11 mouse cellular contexts compared by ENCODE assay signal in genomic region chr17:24203068-24203467, GRCm38 (mm10). TPM values are rescaled to one million over a fixed set of nuclear protein-coding genes. Genes with fewer than 3 reads are reported as not detected.
DNase-seq lines count a peak whose midpoint lies in the region; ATAC-seq lines count a peak whose summit lies in the region.
"Had no signal": no experiment of that assay in that cellular context is flagged by ENCODE, and none has a peak within 500 bp of the region (broad histone marks: within the 10 kb centered on the region; RNA-seq: fewer than 3 reads in every experiment).

No protein-coding gene starts in this region.

- H3K27ac ChIP-seq in forebrain, embryonic 14.5 days (ENCODE audit: low read depth, low read length), result no peak overlapping the region
- H3K27ac ChIP-seq in forebrain, embryonic 11.5 days (ENCODE audit: low read depth, low read length), result no peak overlapping the region
- H3K27ac ChIP-seq in hindbrain, embryonic 16.5 days (ENCODE audit: low read depth, low read length), result no peak overlapping the region
- peak overlapping the region; percentile 2 for H3K27ac ChIP-seq in midbrain, embryonic 11.5 days (ENCODE audit: low read depth, low read length)
- H3K27ac ChIP-seq: kidney, postnatal 0 days had no signal

- no peak overlapping the region for H3K4me3 ChIP-seq in forebrain, embryonic 14.5 days (ENCODE audit: low read depth, low read length)
- no peak overlapping the region for H3K4me3 ChIP-seq in forebrain, embryonic 11.5 days (ENCODE audit: low read depth, low read length)
- peak overlapping the region; percentile 14; the same call in 1 of the 2 replicates for H3K4me3 ChIP-seq in hindbrain, embryonic 16.5 days (ENCODE audit: low read length)
- H3K4me3 ChIP-seq in midbrain, embryonic 11.5 days (ENCODE audit: low read depth, low read length), result no peak overlapping the region

- no peaks in the 10 kb centered on the region for H3K36me3 ChIP-seq in forebrain, embryonic 14.5 days (ENCODE audit: control insufficient read depth, insufficient read depth, low read length)
- H3K36me3 ChIP-seq in forebrain, embryonic 11.5 days (ENCODE audit: control insufficient read depth, insufficient read depth, low read length), result no peaks in the 10 kb centered on the region
- H3K36me3 ChIP-seq in hindbrain, embryonic 16.5 days (ENCODE audit: control insufficient read depth, insufficient read depth, low read length), result no peaks in the 10 kb centered on the region
- no peaks in the 10 kb centered on the region for H3K36me3 ChIP-seq in midbrain, embryonic 11.5 days (ENCODE audit: control insufficient read depth, insufficient read depth, low read length)

- H3K27me3 ChIP-seq in forebrain, embryonic 14.5 days (replicated peaks; ENCODE audit: control insufficient read depth, insufficient read depth, low read length), result peaks cover 15% of the 10 kb centered on the region
- peaks cover 17% of the 10 kb centered on the region for H3K27me3 ChIP-seq in forebrain, embryonic 11.5 days (ENCODE audit: control insufficient read depth, insufficient read depth, low read length)
- no peaks in the 10 kb centered on the region for H3K27me3 ChIP-seq in hindbrain, embryonic 16.5 days (replicated peaks; ENCODE audit: control insufficient read depth, insufficient read depth, low read length)
- peaks cover 19% of the 10 kb centered on the region for H3K27me3 ChIP-seq in midbrain, embryonic 11.5 days (ENCODE audit: control insufficient read depth, insufficient read depth, low read length)

- H3K4me1 ChIP-seq in forebrain, embryonic 14.5 days (ENCODE audit: control insufficient read depth, insufficient read depth, low read length), result peaks cover 26% of the 10 kb centered on the region
- H3K4me1 ChIP-seq in forebrain, embryonic 11.5 days (replicated peaks; ENCODE audit: control insufficient read depth, insufficient read depth, low read length), result peaks cover 19% of the 10 kb centered on the region
- H3K4me1 ChIP-seq in hindbrain, embryonic 16.5 days (ENCODE audit: control insufficient read depth, insufficient read depth, low read depth, low read length), result peaks cover 50% of the 10 kb centered on the region
- peaks cover 38% of the 10 kb centered on the region for H3K4me1 ChIP-seq in midbrain, embryonic 11.5 days (ENCODE audit: control insufficient read depth, insufficient read depth, low read length)

- H3K9me3 ChIP-seq in forebrain, embryonic 14.5 days (replicated peaks; ENCODE audit: control insufficient read depth, low read length), result no peaks in the 10 kb centered on the region
- H3K9me3 ChIP-seq in forebrain, embryonic 11.5 days (ENCODE audit: control insufficient read depth, low read length), result no peaks in the 10 kb centered on the region
- H3K9me3 ChIP-seq in hindbrain, embryonic 16.5 days (ENCODE audit: control insufficient read depth, low read length), result no peaks in the 10 kb centered on the region
- H3K9me3 ChIP-seq in midbrain, embryonic 11.5 days (ENCODE audit: control insufficient read depth, low read length), result no peaks in the 10 kb centered on the region

- 0 out of 2 replicates have a peak overlapping the region, but pooled peaks have one; percentile 1 for H3K9ac ChIP-seq in forebrain, embryonic 14.5 days (ENCODE audit: low read length)
- H3K9ac ChIP-seq in forebrain, embryonic 11.5 days (ENCODE audit: low read length), result no peak overlapping the region
- H3K9ac ChIP-seq in hindbrain, embryonic 16.5 days (ENCODE audit: low read depth, low read length), result peak overlapping the region; percentile 46
- H3K9ac ChIP-seq in midbrain, embryonic 11.5 days (ENCODE audit: low read length), result no peak overlapping the region

- DNase-seq in forebrain, embryonic 14.5 days (ENCODE audit: low spot score), result no peak
- no peak for DNase-seq in forebrain, embryonic 11.5 days (ENCODE audit: low spot score)
- peak; percentile 92 for DNase-seq in MEL-GATA-1-ER (ENCODE audit: extremely low read depth, low read depth)
- DNase-seq in midbrain, embryonic 11.5 days (ENCODE audit: low spot score, missing footprints), result no peak
- no peak for DNase-seq in adrenal gland, postnatal 36 days
- no peak for DNase-seq in natural killer cell, adult 2 months (ENCODE audit: low spot score in 2 of 2)
- DNase-seq in adrenal gland, postnatal 4 days (ENCODE audit: low spot score in 2 of 2), result no peak
- DNase-seq: cerebellum, postnatal 36 days; lung, postnatal 14 days had no signal

- H3K4me2 ChIP-seq in forebrain, embryonic 14.5 days (ENCODE audit: low read length), result no peak overlapping the region
- H3K4me2 ChIP-seq in forebrain, embryonic 11.5 days (ENCODE audit: low read depth, low read length, severe bottlenecking), result no peak overlapping the region
- H3K4me2 ChIP-seq in hindbrain, embryonic 16.5 days (ENCODE audit: low read length), result peak overlapping the region; percentile 82
- no peak overlapping the region for H3K4me2 ChIP-seq in midbrain, embryonic 11.5 days

- 39% methylated on average over 4 of the region's 4 CpGs for WGBS in forebrain, embryonic 14.5 days
- 46% methylated on average over 4 of the region's 4 CpGs for WGBS in forebrain, embryonic 11.5 days
- WGBS in hindbrain, embryonic 16.5 days, result 44% methylated on average over 4 of the region's 4 CpGs
- WGBS in midbrain, embryonic 11.5 days, result 36% methylated on average over 4 of the region's 4 CpGs

- ATAC-seq in forebrain, embryonic 14.5 days, result no peak
- no peak for ATAC-seq in forebrain, embryonic 11.5 days (replicated peaks; ENCODE audit: low FRiP score)
- no peak for ATAC-seq in hindbrain, embryonic 16.5 days
- ATAC-seq in midbrain, embryonic 11.5 days (ENCODE audit: low FRiP score), result no peak

RNA-seq across cellular contexts. Expression of gene Tbc1d24, which starts 2.3 kb away (rescaled TPM):
- 10.5 and 15.0 TPM in 2 replicates for polyA plus RNA-seq in forebrain, embryonic 14.5 days (2014; fragmentation: Nextera tagmentation; extraction: Ambion mirVana)
- polyA plus RNA-seq in forebrain, embryonic 11.5 days (2014; fragmentation: Nextera tagmentation; extraction: Ambion mirVana), result 8.3 and 8.4 TPM in 2 replicates
- 26.6 and 29.5 TPM in 2 replicates for polyA plus RNA-seq in hindbrain, embryonic 16.5 days (2015; fragmentation: Nextera tagmentation; extraction: Ambion mirVana)
- polyA plus RNA-seq in midbrain, embryonic 11.5 days (2014; fragmentation: Nextera tagmentation; extraction: Ambion mirVana), result 6.5 and 7.3 TPM in 2 replicates
- 10 to 100 TPM; 10.9 to 18.8 TPM for total RNA-seq in adrenal gland, postnatal 36 days (2021)
- 10 to 100 TPM; 13.7 to 15.9 TPM for total RNA-seq in adrenal gland, postnatal 4 days (2021)

RNA-seq across cellular contexts. Expression of gene Ntn3, which starts 6.3 kb away (rescaled TPM):
- polyA plus RNA-seq in forebrain, embryonic 14.5 days (2014; fragmentation: Nextera tagmentation; extraction: Ambion mirVana), result 2.6 and 3.0 TPM in 2 replicates
- polyA plus RNA-seq in forebrain, embryonic 11.5 days (2014; fragmentation: Nextera tagmentation; extraction: Ambion mirVana), result 3.8 and 4.9 TPM in 2 replicates
- 4.5 and 4.6 TPM in 2 replicates for polyA plus RNA-seq in hindbrain, embryonic 16.5 days (2015; fragmentation: Nextera tagmentation; extraction: Ambion mirVana)
- 2.3 and 3.0 TPM in 2 replicates for polyA plus RNA-seq in midbrain, embryonic 11.5 days (2014; fragmentation: Nextera tagmentation; extraction: Ambion mirVana)
- total RNA-seq in adrenal gland, postnatal 36 days (2021), result 1 to 10 TPM; 1.5 to 2.9 TPM
- 1 to 10 TPM; 7.6 to 8.2 TPM for total RNA-seq in adrenal gland, postnatal 4 days (2021)

RNA-seq across cellular contexts. Expression of gene Tedc2, which starts 17.6 kb away (rescaled TPM):
- 11.0 and 12.5 TPM in 2 replicates for polyA plus RNA-seq in forebrain, embryonic 14.5 days (2014; fragmentation: Nextera tagmentation; extraction: Ambion mirVana)
- polyA plus RNA-seq in forebrain, embryonic 11.5 days (2014; fragmentation: Nextera tagmentation; extraction: Ambion mirVana), result 17.7 and 19.2 TPM in 2 replicates
- 8.9 and 10.1 TPM in 2 replicates for polyA plus RNA-seq in hindbrain, embryonic 16.5 days (2015; fragmentation: Nextera tagmentation; extraction: Ambion mirVana)
- polyA plus RNA-seq in midbrain, embryonic 11.5 days (2014; fragmentation: Nextera tagmentation; extraction: Ambion mirVana), result 15.1 and 16.9 TPM in 2 replicates
- 1 to 10 TPM; 5.7 to 6.4 TPM for total RNA-seq in adrenal gland, postnatal 36 days (2021)
- total RNA-seq in adrenal gland, postnatal 4 days (2021), result 10 to 100 TPM; 13.8 to 17.6 TPM

RNA-seq across cellular contexts. Expression of gene Atp6v0c, which starts 33.6 kb away (rescaled TPM):
- polyA plus RNA-seq in forebrain, embryonic 14.5 days (2014; fragmentation: Nextera tagmentation; extraction: Ambion mirVana), result 1,021 and 1,033 TPM in 2 replicates
- 394 and 453 TPM in 2 replicates for polyA plus RNA-seq in forebrain, embryonic 11.5 days (2014; fragmentation: Nextera tagmentation; extraction: Ambion mirVana)
- 1,653 and 1,817 TPM in 2 replicates for polyA plus RNA-seq in hindbrain, embryonic 16.5 days (2015; fragmentation: Nextera tagmentation; extraction: Ambion mirVana)
- polyA plus RNA-seq in midbrain, embryonic 11.5 days (2014; fragmentation: Nextera tagmentation; extraction: Ambion mirVana), result 437 and 465 TPM in 2 replicates
- total RNA-seq in adrenal gland, postnatal 36 days (2021), result 100 to 1,000 TPM; 434 to 448 TPM
- total RNA-seq in adrenal gland, postnatal 4 days (2021), result 100 to 1,000 TPM; 344 to 347 TPM

RNA-seq across cellular contexts. Expression of gene Amdhd2, which starts 39.5 kb away (rescaled TPM):
- polyA plus RNA-seq in forebrain, embryonic 14.5 days (2014; fragmentation: Nextera tagmentation; extraction: Ambion mirVana), result 28.4 and 29.6 TPM in 2 replicates
- 29.5 and 34.7 TPM in 2 replicates for polyA plus RNA-seq in forebrain, embryonic 11.5 days (2014; fragmentation: Nextera tagmentation; extraction: Ambion mirVana)
- polyA plus RNA-seq in hindbrain, embryonic 16.5 days (2015; fragmentation: Nextera tagmentation; extraction: Ambion mirVana), result 35.2 and 41.0 TPM in 2 replicates
- 26.8 and 27.3 TPM in 2 replicates for polyA plus RNA-seq in midbrain, embryonic 11.5 days (2014; fragmentation: Nextera tagmentation; extraction: Ambion mirVana)
- 10 to 100 TPM; 29.6 to 41.4 TPM for total RNA-seq in adrenal gland, postnatal 36 days (2021)
- total RNA-seq in adrenal gland, postnatal 4 days (2021), result 10 to 100 TPM; 44.9 to 46.8 TPM

Comparison
In these comparisons a context has a peak if more than half of its experiments do, and no peak if none do; other contexts are left out.
1. H3K9ac ChIP-seq: peak in forebrain, embryonic 14.5 days (single experiment) and hindbrain, embryonic 16.5 days (single experiment); none in forebrain, embryonic 11.5 days (single experiment) and midbrain, embryonic 11.5 days (single experiment).